Comparison of ENCODE assay signal across 15 mouse cellular contexts in genomic region chr3:130582903-130583664, GRCm38 (mm10). TPM values are rescaled to one million over a fixed set of nuclear protein-coding genes. Genes with fewer than 3 reads are reported as not detected.
"Had no signal": no experiment of that assay in that cellular context is flagged by ENCODE, and none has a peak within 500 bp of the region (broad histone marks: within the 10 kb centered on the region; RNA-seq: fewer than 3 reads in every experiment).

No protein-coding gene starts in this region.

- H3K27ac ChIP-seq: left cerebral cortex, adult 2 months; limb, embryonic 12.5 days; liver, embryonic 13.5 days; lung, embryonic 15.5 days; macrophage; midbrain, embryonic 13.5 days; neural tube, embryonic 12.5 days; stomach, postnatal 0 days had no signal

- H3K9me3 ChIP-seq: limb, embryonic 12.5 days; liver, embryonic 13.5 days; lung, embryonic 15.5 days; midbrain, embryonic 13.5 days; neural tube, embryonic 12.5 days had no signal

- H3K4me1 ChIP-seq: liver, embryonic 13.5 days; megakaryocyte, embryonic 14.5 days; neural tube, embryonic 12.5 days had no signal

- DNase-seq: kidney, adult 2 months; kidney, postnatal 10 days; liver; liver, embryonic 13.5 days; liver, postnatal 0 days; lung, postnatal 14 days; thymus, postnatal 4 days had no signal

- ATAC-seq: liver, postnatal 0 days; midbrain, embryonic 13.5 days had no signal

- H3K4me3 ChIP-seq: left cerebral cortex, adult 2 months; limb, embryonic 12.5 days; liver, embryonic 13.5 days; lung, embryonic 15.5 days; megakaryocyte, embryonic 14.5 days; midbrain, embryonic 13.5 days; neural tube, embryonic 12.5 days had no signal

- H3K9ac ChIP-seq: limb, embryonic 12.5 days; liver, embryonic 13.5 days; liver, postnatal 0 days; lung, embryonic 15.5 days; midbrain, embryonic 13.5 days; neural tube, embryonic 12.5 days had no signal

- H3K27me3 ChIP-seq: limb, embryonic 12.5 days; liver, embryonic 13.5 days; lung, embryonic 15.5 days; megakaryocyte, embryonic 14.5 days; midbrain, embryonic 13.5 days; neural tube, embryonic 12.5 days had no signal

- H3K36me3 ChIP-seq: limb, embryonic 12.5 days; liver, embryonic 13.5 days; lung, embryonic 15.5 days; midbrain, embryonic 13.5 days; neural tube, embryonic 12.5 days had no signal

- H3K4me2 ChIP-seq: limb, embryonic 12.5 days; liver, embryonic 13.5 days; lung, embryonic 15.5 days; midbrain, embryonic 13.5 days; neural tube, embryonic 12.5 days had no signal

RNA-seq across cellular contexts. Expression of gene Etnppl, which starts 34.2 kb away (rescaled TPM):
- polyA plus RNA-seq: liver, embryonic 13.5 days; lung, embryonic 15.5 days; macrophage; midbrain, embryonic 13.5 days had no signal
